Mouse (Mus musculus) stomach, embryonic 15.5 days (tissue): ENCODE measurements around the gene Sox13. TPM values are rescaled to one million over a fixed set of nuclear protein-coding genes. Genes with fewer than 3 reads are reported as not detected.

Source experiments
- ATAC-seq: fragments of 200-750 bp; cut with Nextera tagmentation; 2 replicates; pipeline ENCODE4 v1.8.0; 2017; ENCODE audit warnings: low read depth, moderate number of reproducible peaks, moderate TSS enrichment; ENCODE audit not compliant: insufficient read depth, low FRiP score
- H3K27ac ChIP-seq: fragments of 300-500 bp; sonication (generic); 2 replicates; pipeline ENCODE4 v1.5.1; 2015; ENCODE audit warnings: mild to moderate bottlenecking, inconsistent platforms
- H3K27me3 ChIP-seq: fragments of 300-500 bp; sonication (generic); replicated peaks from 2 replicates; pipeline ENCODE4 v1.6.1; 2015; ENCODE audit warnings: inconsistent platforms
- H3K36me3 ChIP-seq: fragments of 300-500 bp; sonication (generic); 2 replicates; pipeline ENCODE4 v1.6.1; 2015; ENCODE audit warnings: inconsistent platforms
- H3K4me1 ChIP-seq: fragments of 300-500 bp; sonication (generic); 2 replicates; pipeline ENCODE4 v1.6.1; 2015; ENCODE audit warnings: inconsistent platforms
- H3K4me2 ChIP-seq: fragments of 300-500 bp; sonication (generic); 2 replicates; pipeline ENCODE4 v1.6.1; 2015; ENCODE audit warnings: mild to moderate bottlenecking, inconsistent platforms
- H3K4me3 ChIP-seq: fragments of 300-500 bp; sonication (generic); replicated peaks from 2 replicates; pipeline ENCODE4 v1.5.1; 2015; ENCODE audit warnings: inconsistent platforms
- H3K9ac ChIP-seq: fragments of 300-500 bp; sonication (generic); 2 replicates; pipeline ENCODE4 v1.6.1; 2015; ENCODE audit warnings: inconsistent platforms
- H3K9me3 ChIP-seq: fragments of 300-500 bp; sonication (generic); 2 replicates; pipeline ENCODE4 v1.6.1; 2016; ENCODE audit warnings: inconsistent platforms
- WGBS: fragments of 180-500 bp; shearing (Covaris S2); methylation state at CpG from one replicate; pipeline ENCODE4 v1.1.7; 2015; 5-methylcytosine and 5-hydroxymethylcytosine counted together
- polyA plus RNA-seq: library from polyadenylated mRNA; unstranded; fragments of >200 nt; fragmentation: Nextera tagmentation; extraction: Ambion mirVana; gene quantifications from 2 replicates; pipeline ENCODE4 v1.2.1, GENCODE M21; 2015

Gene Sox13
- polyA plus RNA-seq, 1 experiment from 2014 or later, result 6.8 TPM

- H3K36me3 ChIP-seq, result no peaks in the 10 kb centered on the region
- no peaks in the 10 kb centered on the region for H3K9me3 ChIP-seq
- peaks cover 15% of the 10 kb centered on the region for H3K4me1 ChIP-seq
- H3K27ac ChIP-seq, result 0 out of 2 replicates have a peak within 1 kb of the TSS, but pooled peaks have one; percentile 33
- 1% methylated on average over 51 of the region's 52 CpGs for WGBS
- H3K4me3 ChIP-seq, result peak within 1 kb of the TSS; percentile 65
- peaks cover 14% of the 10 kb centered on the region for H3K27me3 ChIP-seq
- peak within 1 kb of the TSS; percentile 99 for H3K4me2 ChIP-seq
- H3K9ac ChIP-seq, result peak within 1 kb of the TSS; percentile 65; the same call in 1 of the 2 replicates
- peak; percentile 69 for ATAC-seq
Observed at GRCm38 (mm10) chr1:133363276-133364021, 60.7 kb downstream of the Sox13 start, which contains the start of gene Etnk2. Gene Etnk2, plus strand, starts transcription at chr1:133363572.

- H3K27me3 ChIP-seq, result peaks cover 14% of the 10 kb centered on the region
- no peak for ATAC-seq
- no peak overlapping the region for H3K9ac ChIP-seq
- H3K27ac ChIP-seq, result no peak overlapping the region
- 84% methylated on average over 5 of the region's 5 CpGs for WGBS
- peaks cover 6% of the 10 kb centered on the region for H3K4me1 ChIP-seq
- H3K9me3 ChIP-seq, result no peaks in the 10 kb centered on the region
- no peak overlapping the region for H3K4me2 ChIP-seq
- no peaks in the 10 kb centered on the region for H3K36me3 ChIP-seq
- no peak overlapping the region for H3K4me3 ChIP-seq
Observed at GRCm38 (mm10) chr1:133362103-133362502, 62.1 kb downstream of the Sox13 start.

DNA sequence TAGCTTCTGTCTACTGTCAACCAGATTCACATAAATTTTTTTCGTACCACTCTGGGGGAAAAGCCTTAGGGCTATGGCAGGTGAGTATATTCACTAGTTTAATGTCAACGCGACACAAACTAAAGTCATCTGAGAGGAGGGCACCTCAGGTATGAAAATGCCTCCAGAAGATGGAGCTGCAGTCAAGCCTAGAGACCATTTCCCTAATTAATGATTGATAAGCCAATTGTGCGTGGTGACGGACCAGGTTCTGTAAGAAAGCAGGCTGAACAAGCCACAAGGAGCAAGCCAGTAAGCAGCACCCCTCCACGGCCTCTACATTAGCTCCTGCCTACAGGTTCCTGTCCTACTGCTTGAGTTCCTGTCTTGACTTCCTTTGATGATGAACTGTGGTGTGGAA, 63.2 kb downstream of the Sox13 start:
- no peak for ATAC-seq

GRCm38 (mm10) chr1:133356330-133356729, 67.8 kb downstream of the Sox13 start:
- Histone ChIP-seq H3K4me2 (no peak overlapping the region), H3K27me3 (0 out of 2 replicates have a peak, but pooled peaks cover 3% of the 10 kb centered on the region), H3K36me3 (no peaks in the 10 kb centered on the region), H3K4me1 (no peaks in the 10 kb centered on the region), H3K27ac (no peak overlapping the region), H3K4me3 (no peak overlapping the region), H3K9ac (no peak overlapping the region), H3K9me3 (no peaks in the 10 kb centered on the region)
- ATAC-seq, result no peak
- WGBS, result 54% methylated on average over 8 of the region's 8 CpGs

More for the DNA sequence above, 63.2 kb downstream of the Sox13 start:
- H3K9ac ChIP-seq, result no peak overlapping the region
- 89% methylated on average over 6 of the region's 6 CpGs for WGBS
- peaks cover 6% of the 10 kb centered on the region for H3K4me1 ChIP-seq
- H3K4me3 ChIP-seq, result no peak overlapping the region
- H3K27me3 ChIP-seq, result peaks cover 14% of the 10 kb centered on the region
- H3K4me2 ChIP-seq, result no peak overlapping the region
- no peaks in the 10 kb centered on the region for H3K9me3 ChIP-seq
- no peaks in the 10 kb centered on the region for H3K36me3 ChIP-seq
- no peak overlapping the region for H3K27ac ChIP-seq

DNA sequence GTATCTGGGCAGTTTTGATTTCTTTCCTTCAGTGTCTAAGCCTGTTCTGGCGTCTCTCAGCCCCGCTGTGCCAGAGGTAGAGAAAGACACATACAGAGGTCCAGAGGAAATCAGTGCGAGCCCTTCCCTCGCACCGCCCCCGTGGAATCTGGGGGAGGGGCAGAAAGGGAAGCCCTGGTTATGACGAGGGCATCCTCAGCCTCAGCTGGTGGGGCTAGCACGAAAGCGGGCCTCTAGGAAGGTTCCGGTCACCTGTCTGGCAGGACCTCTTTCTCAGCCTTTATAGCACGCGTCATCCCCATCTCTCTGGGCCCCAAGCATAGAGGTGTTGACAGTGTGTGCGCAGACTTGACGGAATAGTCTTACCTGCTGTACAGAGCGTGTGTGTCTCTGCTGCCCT, 68.3 kb downstream of the Sox13 start:
- WGBS, result 49% methylated on average over 15 of the region's 15 CpGs

DNA sequence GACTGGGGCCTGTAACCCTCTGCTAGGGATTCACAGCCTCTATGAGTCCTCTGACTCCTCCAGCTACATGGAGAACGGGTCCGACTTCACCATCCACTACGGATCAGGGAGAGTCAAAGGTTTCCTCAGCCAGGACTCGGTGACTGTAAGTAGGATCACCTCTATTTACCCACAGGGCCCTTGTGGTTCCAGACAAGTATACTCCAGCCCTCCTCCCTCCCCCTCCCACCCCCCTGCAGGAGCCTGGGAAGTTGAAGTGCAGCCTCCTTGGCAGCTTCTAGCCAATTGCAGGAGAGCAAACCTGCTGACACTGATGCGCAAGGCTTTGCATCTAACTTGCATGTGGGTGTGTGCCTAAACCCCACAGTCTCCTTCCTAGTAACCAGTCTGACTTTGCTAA, 68.7 kb downstream of the Sox13 start:
- Histone ChIP-seq H3K4me1 (no peaks in the 10 kb centered on the region), H3K4me2 (no peak overlapping the region), H3K27me3 (0 out of 2 replicates have a peak, but pooled peaks cover 3% of the 10 kb centered on the region), H3K4me3 (no peak overlapping the region), H3K9me3 (no peaks in the 10 kb centered on the region), H3K9ac (no peak overlapping the region), H3K27ac (no peak overlapping the region), H3K36me3 (no peaks in the 10 kb centered on the region)
- ATAC-seq, result no peak
- 53% methylated on average over 5 of the region's 5 CpGs for WGBS

More for the DNA sequence above, 68.3 kb downstream of the Sox13 start:
- Histone ChIP-seq H3K9me3 (no peaks in the 10 kb centered on the region), H3K4me2 (no peak overlapping the region), H3K27me3 (0 out of 2 replicates have a peak, but pooled peaks cover 3% of the 10 kb centered on the region), H3K36me3 (no peaks in the 10 kb centered on the region), H3K4me1 (no peaks in the 10 kb centered on the region), H3K4me3 (no peak overlapping the region), H3K9ac (no peak overlapping the region), H3K27ac (no peak overlapping the region)
- no peak for ATAC-seq

DNA sequence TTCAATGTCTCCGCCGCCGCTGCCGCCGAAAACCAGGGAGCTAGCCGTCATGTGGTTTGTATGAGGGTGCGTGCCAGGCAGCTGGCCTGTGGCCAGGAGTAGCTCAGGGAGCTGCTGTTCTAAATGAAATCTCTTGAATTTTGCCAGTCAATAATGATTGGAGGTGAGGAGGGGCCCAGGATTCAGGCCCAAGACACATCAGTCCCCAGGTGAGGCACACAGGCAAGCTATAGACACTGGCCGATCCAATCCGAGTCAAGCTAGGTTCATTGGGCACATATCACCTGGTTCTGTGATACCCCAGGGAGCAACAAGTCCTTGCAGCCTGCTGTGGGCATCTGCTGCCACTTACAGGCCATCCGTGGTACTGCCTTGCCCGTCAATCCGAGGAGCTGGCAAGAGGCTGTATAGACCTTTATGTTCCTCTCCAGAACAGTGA, 70.8 kb downstream of the Sox13 start:
- Histone ChIP-seq H3K4me3 (no peak overlapping the region), H3K27ac (no peak overlapping the region), H3K36me3 (no peaks in the 10 kb centered on the region), H3K9me3 (no peaks in the 10 kb centered on the region), H3K27me3 (0 out of 2 replicates have a peak, but pooled peaks cover 3% of the 10 kb centered on the region), H3K9ac (no peak overlapping the region), H3K4me2 (no peak overlapping the region), H3K4me1 (no peaks in the 10 kb centered on the region)
- ATAC-seq, result 0 out of 2 replicates have a peak, but pooled peaks have one; percentile 8
- WGBS, result 44% methylated on average over 12 of the region's 12 CpGs

DNA sequence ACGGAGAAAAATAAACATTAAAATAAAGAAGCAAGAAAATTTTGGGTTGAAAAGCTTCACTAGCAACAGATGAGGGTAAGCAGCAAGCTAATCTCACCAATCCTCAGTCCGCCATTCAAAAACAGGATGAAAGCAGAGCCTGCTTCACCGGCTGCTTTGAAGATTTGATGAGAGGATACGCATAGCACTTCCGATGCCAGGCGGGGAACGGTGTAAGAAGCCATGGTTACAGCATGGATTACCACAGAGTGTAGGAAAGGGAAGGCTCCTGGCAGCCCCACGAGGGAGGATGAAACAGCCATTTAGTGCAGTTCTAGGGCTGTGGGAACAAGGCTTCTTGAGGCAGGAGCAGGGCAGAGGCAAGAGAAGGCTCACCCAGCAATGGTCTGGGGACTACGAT, 72.4 kb downstream of the Sox13 start:
- Histone ChIP-seq H3K4me3 (no peak overlapping the region), H3K4me1 (no peaks in the 10 kb centered on the region; the same call in 1 of the 2 replicates), H3K4me2 (no peak overlapping the region), H3K36me3 (no peaks in the 10 kb centered on the region), H3K27ac (no peak overlapping the region), H3K9ac (no peak overlapping the region), H3K27me3 (0 out of 2 replicates have a peak, but pooled peaks cover 3% of the 10 kb centered on the region), H3K9me3 (no peaks in the 10 kb centered on the region)
- ATAC-seq, result no peak
- WGBS, result 52% methylated on average over 9 of the region's 9 CpGs

GRCm38 (mm10) chr1:133350210-133350609, 74.0 kb downstream of the Sox13 start, which contains the start of gene Ren1:
Gene Ren1, plus strand, starts transcription at chr1:133350510.
- no peak for ATAC-seq
- H3K9me3 ChIP-seq, result no peaks in the 10 kb centered on the region
- H3K4me2 ChIP-seq, result no peak within 1 kb of the TSS
- H3K4me3 ChIP-seq, result no peak within 1 kb of the TSS
- no peak within 1 kb of the TSS for H3K27ac ChIP-seq
- H3K9ac ChIP-seq, result no peak within 1 kb of the TSS
- WGBS, result 96% methylated on average over 1 of the region's 1 CpGs
- no peaks in the 10 kb centered on the region for H3K36me3 ChIP-seq
- H3K27me3 ChIP-seq, result 0 out of 2 replicates have a peak, but pooled peaks cover 3% of the 10 kb centered on the region
- no peaks in the 10 kb centered on the region; the same call in 1 of the 2 replicates for H3K4me1 ChIP-seq

GRCm38 (mm10) chr1:133347693-133348520, 76.3 kb downstream of the Sox13 start:
- Histone ChIP-seq H3K27ac (no peak overlapping the region), H3K4me1 (no peaks in the 10 kb centered on the region; the same call in 1 of the 2 replicates), H3K4me3 (no peak overlapping the region), H3K4me2 (no peak overlapping the region), H3K36me3 (no peaks in the 10 kb centered on the region), H3K9ac (no peak overlapping the region), H3K9me3 (no peaks in the 10 kb centered on the region), H3K27me3 (0 out of 2 replicates have a peak, but pooled peaks cover 3% of the 10 kb centered on the region)
- WGBS, result 56% methylated on average over 11 of the region's 11 CpGs
- ATAC-seq, result no peak

DNA sequence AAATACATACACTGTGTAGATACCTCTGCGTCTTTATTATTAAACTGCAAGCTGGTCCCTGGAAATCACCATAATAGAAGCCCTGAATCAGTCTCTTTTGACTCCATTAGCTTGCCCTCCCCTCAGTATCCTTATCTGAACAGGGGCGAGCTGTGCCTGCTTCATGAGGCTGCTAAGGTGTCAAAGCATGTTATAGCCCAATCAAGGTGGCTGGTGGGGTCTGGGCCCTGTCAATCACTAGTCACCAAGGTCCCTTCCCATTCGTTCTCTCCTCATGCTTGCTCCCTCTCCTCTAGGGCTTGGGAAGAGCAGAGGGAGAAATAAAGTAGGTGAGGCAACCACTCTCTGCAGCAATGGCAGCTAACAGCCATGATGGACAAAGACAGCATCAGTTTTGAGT, 77.0 kb downstream of the Sox13 start:
- Histone ChIP-seq H3K9me3 (no peaks in the 10 kb centered on the region), H3K27me3 (0 out of 2 replicates have a peak, but pooled peaks cover under 1% of the 10 kb centered on the region), H3K4me3 (no peak overlapping the region), H3K4me1 (no peaks in the 10 kb centered on the region; the same call in 1 of the 2 replicates), H3K9ac (no peak overlapping the region), H3K27ac (no peak overlapping the region), H3K4me2 (no peak overlapping the region), H3K36me3 (no peaks in the 10 kb centered on the region)
- ATAC-seq, result no peak
- WGBS, result 64% methylated on average over 3 of the region's 3 CpGs
